Mouse (Mus musculus): ENCODE data around the gene Tmem125. TPM values are rescaled to one million over a fixed set of nuclear protein-coding genes. Genes with fewer than 3 reads are reported as not detected.
"Not testable (repeated sequence)": the region's sequence is repeated elsewhere in the genome, so short reads cannot be mapped to it uniquely, and the experiment has no call there.

Tmem125 gene
- polyA plus RNA-seq, 1 experiment from 2014 or later: 0.12 TPM

DNA sequence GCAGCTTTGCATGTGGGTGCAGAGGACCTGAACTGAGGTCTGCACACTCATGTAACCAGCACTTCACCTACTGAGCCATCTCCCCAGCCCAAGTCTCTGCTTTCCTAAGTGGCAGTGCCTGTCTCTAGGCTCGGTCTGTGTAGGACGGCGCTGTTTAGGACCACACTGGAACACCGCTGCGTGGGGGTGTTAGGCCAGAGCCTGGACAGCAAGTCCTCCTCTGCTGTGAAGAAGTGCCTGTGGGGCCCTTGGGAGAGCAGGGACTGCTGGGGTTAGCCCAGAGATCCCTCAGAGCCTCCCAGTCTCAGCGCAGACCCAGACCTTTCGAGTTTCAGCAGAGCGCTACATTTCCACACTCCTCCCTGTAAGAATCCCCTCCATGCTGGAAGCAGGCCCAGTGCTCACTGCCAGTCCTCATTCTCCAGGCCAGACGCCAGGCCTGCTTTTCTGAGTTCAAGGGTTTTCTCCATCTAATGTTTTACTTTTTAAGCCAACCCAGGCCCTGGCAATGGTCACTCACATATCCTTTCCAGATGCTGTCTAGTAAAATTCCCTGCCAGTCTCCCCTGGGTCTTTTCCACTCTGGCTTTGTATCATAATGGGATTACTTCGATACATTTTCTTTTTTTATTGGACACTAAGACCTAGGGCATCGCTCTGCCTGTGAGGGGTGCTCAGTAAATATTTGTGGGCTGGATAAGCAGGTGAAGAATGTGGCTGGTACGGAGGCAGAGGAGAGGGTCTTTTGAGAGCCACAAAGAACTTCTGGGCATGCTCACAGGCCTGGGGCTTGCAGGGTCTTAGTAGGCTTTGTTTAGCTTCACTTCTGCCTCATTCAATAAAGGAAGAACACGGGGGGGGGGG lies 20.4 kb upstream of the Tmem125 start:
- Histone ChIP-seq H3K9me3 (0 out of 2 replicates have a peak, but pooled peaks cover 4% of the 10 kb centered on the region), H3K4me3 (no peak overlapping the region), H3K27ac (no peak overlapping the region), H3K36me3 (no peaks in the 10 kb centered on the region), H3K9ac (no peak overlapping the region), H3K4me1 (replicated peaks) (no peaks in the 10 kb centered on the region), H3K27me3 (no peaks in the 10 kb centered on the region), H3K4me2 (no peak overlapping the region)
- 79% methylated on average over 13 of the region's 13 CpGs for WGBS
- ATAC-seq (ENCODE audit: low FRiP score): no peak

- no peak overlapping the region for H3K27ac ChIP-seq
- WGBS: 81% methylated on average over 3 of the region's 3 CpGs
- H3K9me3 ChIP-seq: no peaks in the 10 kb centered on the region; the same call in 1 of the 2 replicates
- H3K4me2 ChIP-seq: no peak overlapping the region
- H3K9ac ChIP-seq: no peak overlapping the region
- H3K27me3 ChIP-seq: no peaks in the 10 kb centered on the region
- H3K36me3 ChIP-seq: no peaks in the 10 kb centered on the region
- no peak for ATAC-seq (ENCODE audit: low FRiP score)
- H3K4me1 ChIP-seq (replicated peaks): no peaks in the 10 kb centered on the region
- no peak overlapping the region for H3K4me3 ChIP-seq
Observed at GRCm38 (mm10) chr4:118553039-118553649, 9.3 kb upstream of the Tmem125 start.

DNA sequence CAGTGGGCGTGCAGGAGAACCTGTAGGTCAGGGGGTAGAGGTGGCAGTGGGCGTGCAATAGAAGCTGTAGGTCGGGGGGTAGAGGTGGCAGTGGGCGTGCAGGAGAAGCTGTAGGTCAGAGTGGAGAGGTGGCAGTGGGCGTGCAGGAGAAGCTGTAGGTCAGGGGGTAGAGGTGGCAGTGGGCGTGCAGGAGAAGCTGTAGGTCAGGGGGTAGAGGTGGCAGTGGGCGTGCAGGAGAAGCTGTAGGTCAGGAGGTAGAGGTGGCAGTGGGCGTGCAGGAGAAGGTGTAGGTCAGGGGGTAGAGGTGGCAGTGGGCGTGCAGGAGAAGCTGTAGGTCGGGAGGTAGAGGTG lies 4.3 kb upstream of the Tmem125 start:
- not testable (repeated sequence) for H3K9ac ChIP-seq; H3K36me3 ChIP-seq; ATAC-seq (ENCODE audit: low FRiP score); H3K4me3 ChIP-seq; H3K9me3 ChIP-seq; H3K27me3 ChIP-seq; H3K4me2 ChIP-seq; H3K27ac ChIP-seq
- WGBS: 91% methylated on average over 10 of the region's 10 CpGs
- H3K4me1 ChIP-seq (replicated peaks): peaks cover 10% of the 10 kb centered on the region

DNA sequence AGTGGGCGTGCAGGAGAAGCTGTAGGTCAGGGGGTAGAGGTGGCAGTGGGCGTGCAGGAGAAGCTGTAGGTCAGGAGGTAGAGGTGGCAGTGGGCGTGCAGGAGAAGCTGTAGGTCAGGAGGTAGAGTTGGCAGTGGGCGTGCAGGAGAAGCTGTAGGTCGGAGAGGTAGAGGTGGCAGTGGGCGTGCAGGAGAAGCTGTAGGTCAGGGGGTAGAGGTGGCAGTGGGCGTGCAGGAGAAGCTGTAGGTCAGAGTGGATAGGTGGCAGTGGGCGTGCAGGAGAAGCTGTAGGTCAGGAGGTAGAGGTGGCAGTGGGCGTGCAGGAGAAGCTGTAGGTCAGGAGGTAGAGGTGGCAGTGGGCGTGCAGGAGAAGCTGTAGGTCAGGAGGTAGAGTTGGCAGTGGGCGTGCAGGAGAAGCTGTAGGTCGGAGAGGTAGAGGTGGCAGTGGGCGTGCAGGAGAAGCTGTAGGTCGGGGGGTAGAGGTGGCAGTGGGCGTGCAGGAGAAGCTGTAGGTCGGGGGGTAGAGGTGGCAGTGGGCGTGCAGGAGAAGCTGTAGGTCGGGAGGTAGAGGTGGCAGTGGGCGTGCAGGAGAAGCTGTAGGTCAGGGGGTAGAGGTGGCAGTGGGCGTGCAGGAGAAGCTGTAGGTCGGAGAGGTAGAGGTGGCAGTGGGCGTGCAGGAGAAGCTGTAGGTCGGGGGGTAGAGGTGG lies 3.7 kb upstream of the Tmem125 start:
- not testable (repeated sequence) for H3K27ac ChIP-seq; H3K9ac ChIP-seq; H3K4me3 ChIP-seq; H3K4me2 ChIP-seq; H3K27me3 ChIP-seq; H3K9me3 ChIP-seq; ATAC-seq (ENCODE audit: low FRiP score); H3K36me3 ChIP-seq
- H3K4me1 ChIP-seq (replicated peaks): peaks cover 14% of the 10 kb centered on the region
- 90% methylated on average over 23 of the region's 23 CpGs for WGBS

GRCm38 (mm10) chr4:118544441-118545127 lies 740 bp upstream of the Tmem125 start:
- Histone ChIP-seq H3K27ac (no peak overlapping the region), H3K4me1 (replicated peaks) (peaks cover 14% of the 10 kb centered on the region), H3K4me3 (no peak overlapping the region), H3K9me3 (peaks cover 3% of the 10 kb centered on the region), H3K9ac (no peak overlapping the region), H3K4me2 (peak overlapping the region; percentile 57; the same call in 1 of the 2 replicates), H3K27me3 (peaks cover 15% of the 10 kb centered on the region), H3K36me3 (no peaks in the 10 kb centered on the region)
- ATAC-seq (ENCODE audit: low FRiP score): no peak
- WGBS: 81% methylated on average over 14 of the region's 14 CpGs

GRCm38 (mm10) chr4:118543158-118543530 lies 700 bp downstream of the Tmem125 start:
- H3K9ac ChIP-seq: no peak overlapping the region
- WGBS: 23% methylated on average over 13 of the region's 13 CpGs
- peaks cover 3% of the 10 kb centered on the region for H3K9me3 ChIP-seq
- H3K4me1 ChIP-seq (replicated peaks): peaks cover 14% of the 10 kb centered on the region
- no peak for ATAC-seq (ENCODE audit: low FRiP score)
- H3K27me3 ChIP-seq: peaks cover 15% of the 10 kb centered on the region
- H3K4me3 ChIP-seq: peak overlapping the region; percentile 29
- no peak overlapping the region for H3K27ac ChIP-seq
- H3K36me3 ChIP-seq: no peaks in the 10 kb centered on the region
- H3K4me2 ChIP-seq: peak overlapping the region; percentile 57

GRCm38 (mm10) chr4:118542510-118543157 lies 1.2 kb downstream of the Tmem125 start:
- ATAC-seq (ENCODE audit: low FRiP score): no peak
- WGBS: 57% methylated on average over 9 of the region's 9 CpGs
- peak overlapping the region; percentile 57; the same call in 1 of the 2 replicates for H3K4me2 ChIP-seq
- no peak overlapping the region for H3K27ac ChIP-seq
- H3K9ac ChIP-seq: no peak overlapping the region
- peaks cover 14% of the 10 kb centered on the region for H3K4me1 ChIP-seq (replicated peaks)
- H3K36me3 ChIP-seq: no peaks in the 10 kb centered on the region
- peaks cover 15% of the 10 kb centered on the region for H3K27me3 ChIP-seq
- H3K4me3 ChIP-seq: no peak overlapping the region
- H3K9me3 ChIP-seq: peaks cover 3% of the 10 kb centered on the region; the same call in 1 of the 2 replicates

GRCm38 (mm10) chr4:118539904-118540303 lies 3.9 kb downstream of the Tmem125 start:
- no peak overlapping the region for H3K4me3 ChIP-seq
- H3K9ac ChIP-seq: no peak overlapping the region
- no peaks in the 10 kb centered on the region for H3K36me3 ChIP-seq
- no peak overlapping the region for H3K27ac ChIP-seq
- no peaks in the 10 kb centered on the region for H3K9me3 ChIP-seq
- H3K4me1 ChIP-seq (replicated peaks): peaks cover 14% of the 10 kb centered on the region
- H3K4me2 ChIP-seq: no peak overlapping the region
- H3K27me3 ChIP-seq: peaks cover 15% of the 10 kb centered on the region
- no peak for ATAC-seq (ENCODE audit: low FRiP score)
- WGBS: 9% methylated on average over 10 of the region's 10 CpGs

DNA sequence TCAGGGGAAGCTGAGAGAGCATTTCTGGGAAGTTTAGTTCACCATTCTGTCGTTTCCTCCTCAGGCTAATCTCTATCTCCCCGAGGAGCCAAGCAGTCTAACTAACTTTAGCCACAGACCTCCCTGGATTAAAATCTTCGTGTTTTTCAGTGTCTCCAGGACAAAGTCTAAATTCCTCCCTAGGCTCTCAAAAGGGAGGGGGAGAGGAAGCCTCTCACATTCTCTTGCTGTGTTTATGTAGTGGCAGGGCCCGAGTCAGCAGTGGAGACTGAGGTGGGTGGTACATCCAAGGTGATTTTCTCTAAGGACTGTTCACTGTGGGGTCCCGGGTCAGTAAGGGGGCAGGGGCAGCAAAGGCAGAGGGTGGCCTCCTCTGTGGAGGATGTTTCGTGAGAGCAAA lies 6.0 kb downstream of the Tmem125 start:
- WGBS: 50% methylated on average over 6 of the region's 6 CpGs
- no peak for ATAC-seq (ENCODE audit: low FRiP score)
- Histone ChIP-seq H3K9ac (no peak overlapping the region), H3K4me1 (replicated peaks) (0 out of 2 replicates have a peak, but pooled peaks cover under 1% of the 10 kb centered on the region), H3K4me2 (no peak overlapping the region), H3K36me3 (no peaks in the 10 kb centered on the region), H3K27me3 (peaks cover 15% of the 10 kb centered on the region), H3K4me3 (no peak overlapping the region), H3K9me3 (no peaks in the 10 kb centered on the region), H3K27ac (no peak overlapping the region)

GRCm38 (mm10) chr4:118535610-118536009 lies 8.2 kb downstream of the Tmem125 start:
- no peak for ATAC-seq (ENCODE audit: low FRiP score)
- Histone ChIP-seq H3K9ac (no peak overlapping the region), H3K4me2 (no peak overlapping the region), H3K27me3 (0 out of 2 replicates have a peak, but pooled peaks cover 3% of the 10 kb centered on the region), H3K9me3 (no peaks in the 10 kb centered on the region), H3K36me3 (no peaks in the 10 kb centered on the region), H3K4me1 (replicated peaks) (no peaks in the 10 kb centered on the region), H3K4me3 (no peak overlapping the region), H3K27ac (no peak overlapping the region)
- 83% methylated on average over 6 of the region's 6 CpGs for WGBS

GRCm38 (mm10) chr4:118533605-118534004 lies 10.2 kb downstream of the Tmem125 start:
- 79% methylated on average over 7 of the region's 7 CpGs for WGBS
- no peak for ATAC-seq (ENCODE audit: low FRiP score)
- no peak overlapping the region for H3K4me3 ChIP-seq
- H3K9me3 ChIP-seq: no peaks in the 10 kb centered on the region
- H3K36me3 ChIP-seq: no peaks in the 10 kb centered on the region
- no peak overlapping the region for H3K27ac ChIP-seq
- H3K4me1 ChIP-seq (replicated peaks): no peaks in the 10 kb centered on the region
- no peak overlapping the region for H3K9ac ChIP-seq
- no peak overlapping the region for H3K4me2 ChIP-seq
- H3K27me3 ChIP-seq: 0 out of 2 replicates have a peak, but pooled peaks cover 3% of the 10 kb centered on the region
